Mouse (Mus musculus) olfactory bulb, adult 2 months (tissue): ENCODE measurements around the gene Prss16. TPM values are rescaled to one million over a fixed set of nuclear protein-coding genes. Genes with fewer than 3 reads are reported as not detected.
A peak's percentile ranks its signal among the peaks of the same experiment; 100 is the strongest.
"Not testable (repeated sequence)": the region's sequence is repeated elsewhere in the genome, so short reads cannot be mapped to it uniquely, and the experiment has no call there.

Experiments used
- H3K27ac ChIP-seq: fragments of 200-500 bp; 2 replicates; pipeline ENCODE4 v1.5.1; 2012; ENCODE audit warnings: low read depth, low read length; ENCODE audit not compliant: insufficient read depth
- H3K4me1 ChIP-seq: fragments of 200-500 bp; 2 replicates; pipeline ENCODE4 v1.6.1; 2012; ENCODE audit warnings: low read length; ENCODE audit not compliant: control insufficient read depth, insufficient read depth
- H3K4me3 ChIP-seq: fragments of 200-500 bp; 2 replicates; pipeline ENCODE4 v1.5.1; 2012; ENCODE audit warnings: mild to moderate bottlenecking, low read depth, low read length, moderate library complexity; ENCODE audit not compliant: insufficient read depth
- CTCF ChIP-seq: fragments of 200-500 bp; IDR thresholded peaks from 2 replicates; pipeline ENCODE4 v1.5.1; 2012; ENCODE audit warnings: low read depth, mild to moderate bottlenecking, low read length, moderate library complexity; ENCODE audit not compliant: insufficient read depth
- POLR2A ChIP-seq: fragments of 200-500 bp; IDR thresholded peaks from 2 replicates; pipeline ENCODE4 v1.6.1; 2012; ENCODE audit warnings: mild to moderate bottlenecking, low read depth, low read length, moderate library complexity; ENCODE audit not compliant: insufficient read depth
- WGBS: fragments of 180-500 bp; shearing (Covaris S2); methylation state at CpG from one replicate; pipeline ENCODE4 v1.1.7; 2018; 5-methylcytosine and 5-hydroxymethylcytosine counted together
- polyA plus RNA-seq: library from polyadenylated mRNA; stranded (reverse); fragments of >200 nt; gene quantifications from 2 replicates; pipeline ENCODE4 v1.2.4, GENCODE M21; 2012; ENCODE audit warnings: low replicate concordance; ENCODE audit not compliant: missing spikeins, insufficient read depth, insufficient read length

Prss16 gene
- polyA plus RNA-seq, 1 experiment: not detected

DNA sequence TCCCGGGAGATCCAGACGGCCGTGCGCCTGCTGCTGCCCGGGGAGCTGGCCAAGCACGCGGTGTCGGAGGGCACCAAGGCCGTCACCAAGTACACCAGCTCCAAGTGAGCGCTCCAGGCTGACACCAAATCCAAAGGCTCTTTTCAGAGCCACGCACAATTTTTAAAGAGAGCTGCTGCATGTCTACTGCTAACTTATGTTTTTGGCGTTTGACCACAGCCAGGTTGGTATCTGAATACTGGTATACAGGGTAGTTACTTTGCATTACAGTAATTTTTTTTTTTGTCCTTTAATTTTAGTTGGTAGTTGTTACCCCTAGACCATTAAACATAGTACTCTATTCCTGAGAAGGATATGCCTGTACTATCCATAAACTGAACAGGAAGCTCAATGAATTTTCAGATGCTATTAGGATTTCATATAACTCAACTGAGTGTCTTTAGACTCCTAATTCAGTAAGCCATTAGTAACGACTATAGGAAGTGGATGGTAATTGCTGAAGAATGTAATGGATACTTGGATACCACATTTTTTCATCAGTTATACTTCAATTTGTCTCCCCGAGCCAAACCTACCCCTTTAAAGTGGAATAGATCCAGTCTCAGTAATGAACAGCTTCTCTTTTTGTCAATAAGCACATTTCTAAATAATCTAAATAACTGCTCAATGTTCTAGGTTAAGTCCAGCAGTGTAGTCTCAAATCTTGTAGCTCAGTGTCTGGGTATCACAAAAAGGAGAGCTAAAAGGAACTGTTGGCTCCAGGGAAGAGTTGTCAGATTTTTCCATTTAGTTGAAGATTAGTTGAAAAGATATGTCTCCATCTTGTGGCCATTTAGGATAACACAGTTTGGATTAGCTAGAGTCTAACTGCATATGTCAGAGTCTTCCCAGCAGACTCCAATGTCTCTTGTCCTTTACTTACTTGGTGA is 34.2 kb upstream of the Prss16 start:
- no peaks in the 10 kb centered on the region; the same call in 1 of the 2 replicates for H3K4me1 ChIP-seq
- under 1% methylated on average over 14 of the region's 14 CpGs for WGBS
- no peak for TF ChIP-seq CTCF
- no peak for TF ChIP-seq POLR2A
- H3K27ac ChIP-seq: no peak overlapping the region
- H3K4me3 ChIP-seq: peak overlapping the region; percentile 71

DNA sequence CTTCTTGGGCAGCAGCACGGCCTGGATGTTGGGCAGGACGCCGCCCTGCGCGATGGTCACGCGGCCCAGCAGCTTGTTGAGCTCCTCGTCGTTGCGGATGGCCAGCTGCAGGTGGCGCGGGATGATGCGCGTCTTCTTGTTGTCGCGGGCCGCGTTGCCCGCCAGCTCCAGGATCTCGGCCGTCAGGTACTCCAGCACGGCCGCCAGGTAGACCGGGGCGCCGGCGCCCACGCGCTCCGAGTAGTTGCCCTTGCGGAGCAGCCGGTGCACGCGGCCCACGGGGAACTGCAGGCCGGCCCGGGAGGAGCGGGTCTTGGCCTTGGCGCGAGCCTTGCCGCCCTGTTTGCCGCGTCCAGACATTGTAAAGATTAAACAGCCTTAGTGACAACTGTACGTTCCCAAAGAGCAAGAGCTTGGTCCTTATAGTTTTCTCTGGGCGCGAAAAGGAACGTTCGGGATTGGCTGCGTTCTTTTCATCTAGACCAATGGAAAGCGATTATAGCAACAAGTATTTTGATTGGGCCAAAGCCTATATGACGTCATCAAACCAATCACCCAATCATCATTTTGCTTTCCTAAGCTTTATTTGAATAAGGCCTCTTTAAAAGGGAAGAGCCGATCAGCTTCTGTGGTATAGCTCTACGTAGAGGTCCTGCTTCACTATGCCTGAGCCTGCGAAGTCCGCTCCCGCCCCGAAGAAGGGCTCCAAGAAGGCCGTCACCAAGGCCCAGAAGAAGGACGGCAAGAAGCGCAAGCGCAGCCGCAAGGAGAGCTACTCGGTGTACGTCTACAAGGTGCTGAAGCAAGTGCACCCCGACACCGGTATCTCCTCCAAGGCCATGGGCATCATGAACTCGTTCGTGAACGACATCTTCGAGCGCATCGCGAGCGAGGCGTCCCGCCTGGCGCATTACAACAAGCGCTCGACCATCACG is 33.3 kb upstream of the Prss16 start, which contains the start of the genes Hist1h2ag and Hist1h2bj:
TSS of gene Hist1h2ag (minus strand) at position 377 of the 935 bp plus-strand sequence.
TSS of gene Hist1h2bj (plus strand) at position 647 of the 935 bp plus-strand sequence.
- WGBS: 1% methylated on average over 55 of the region's 80 CpGs
- H3K4me1 ChIP-seq: not testable (repeated sequence)
- H3K27ac ChIP-seq: peak within 1 kb of the TSS; percentile 47; the same call in 1 of the 2 replicates
- H3K4me3 ChIP-seq: peak within 1 kb of the TSS; percentile 71
- TF ChIP-seq POLR2A: peak; percentile 66; the same call in 1 of the 2 replicates

DNA sequence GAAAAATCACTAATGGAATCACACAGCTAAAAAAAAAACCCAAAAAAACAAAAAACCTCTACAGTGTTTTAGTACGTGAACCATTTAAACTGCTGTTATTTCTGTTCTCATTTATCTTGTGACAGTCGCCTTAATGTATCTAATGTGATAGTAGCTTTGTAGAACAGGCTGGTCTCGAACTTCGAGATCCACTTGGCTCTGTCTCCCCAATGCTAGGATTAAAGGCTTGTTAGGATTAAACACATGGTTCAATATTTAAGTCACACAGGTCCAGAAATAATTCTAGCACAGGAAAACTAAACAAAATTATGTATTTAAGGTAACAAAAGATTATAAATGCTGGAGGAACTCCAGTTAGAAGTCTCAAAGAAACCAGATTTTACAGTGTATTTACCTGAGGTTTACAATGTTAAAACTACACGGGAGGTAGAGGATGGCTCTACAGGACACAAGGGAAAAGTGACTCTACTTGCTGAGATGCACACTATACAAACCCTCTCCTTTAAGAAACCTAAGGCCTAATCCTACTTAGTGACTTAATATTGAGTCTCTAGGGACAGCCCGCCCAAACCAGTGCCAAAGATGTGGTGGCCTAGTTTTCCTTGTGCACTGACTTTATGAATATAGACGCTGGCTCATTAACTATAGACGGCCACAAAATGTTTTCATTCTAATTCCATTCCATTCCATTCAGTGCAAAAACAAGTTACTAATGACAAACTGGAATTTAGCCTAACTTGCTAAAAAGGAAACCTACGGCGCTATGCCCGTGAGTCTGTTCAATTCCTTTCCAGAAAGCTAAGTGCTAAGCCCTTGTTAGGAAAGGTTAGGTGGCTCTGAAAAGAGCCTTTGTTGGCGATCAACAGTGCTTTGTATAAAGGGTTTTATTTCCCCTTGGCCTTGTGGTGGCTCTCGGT is 32.4 kb upstream of the Prss16 start:
- TF ChIP-seq POLR2A (no peak), CTCF (no peak)
- whole genome bisulfite sequencing: 2% methylated on average over 13 of the region's 13 CpGs
- Histone ChIP-seq H3K4me1 (no peaks in the 10 kb centered on the region; the same call in 1 of the 2 replicates), H3K4me3 (peak overlapping the region; percentile 20; the same call in 1 of the 2 replicates), H3K27ac (no peak overlapping the region)

- H3K4me1 ChIP-seq: not testable (repeated sequence)
- 0% methylated on average over 24 of the region's 27 CpGs for WGBS
- peak; percentile 87 for TF ChIP-seq POLR2A
- H3K4me3 ChIP-seq: peak within 1 kb of the TSS; percentile 50
- peak within 1 kb of the TSS; percentile 42 for H3K27ac ChIP-seq
These were observed 31.6 kb upstream of the Prss16 start, which contains the start of gene Hist1h4i for GRCm38 (mm10) chr13:22041142-22041536. TSS of gene Hist1h4i (minus strand) at chr13:22041362.

- whole genome bisulfite sequencing: under 1% methylated on average over 24 of the region's 24 CpGs
These were observed 31.1 kb upstream of the Prss16 start for GRCm38 (mm10) chr13:22040464-22041141.

DNA sequence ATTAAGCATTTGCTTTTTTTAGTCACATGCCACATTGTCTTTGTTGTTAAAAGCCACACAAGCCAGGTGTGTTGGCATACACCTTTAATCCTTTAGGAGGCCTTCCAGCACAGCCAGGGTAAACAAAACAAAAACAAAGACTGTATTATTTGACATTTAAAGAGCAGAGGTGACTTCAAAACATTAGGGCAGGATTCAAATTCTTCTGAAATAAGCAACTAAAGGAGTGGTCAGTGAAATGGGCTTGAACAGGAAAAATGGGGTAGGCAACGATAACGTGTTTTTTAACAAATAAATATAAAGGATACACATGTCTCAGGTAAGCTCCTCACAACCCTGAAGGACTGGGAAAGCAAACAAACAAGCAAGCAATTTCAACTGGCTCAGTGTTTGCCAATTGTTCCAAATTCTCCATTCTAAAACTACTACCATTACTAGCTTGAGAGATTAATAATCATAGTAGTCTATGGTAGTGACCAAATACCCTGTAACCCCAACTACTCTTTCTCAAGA is 30.5 kb upstream of the Prss16 start:
- Histone ChIP-seq H3K27ac (no peak overlapping the region), H3K4me3 (no peak overlapping the region)
- no peak for TF ChIP-seq CTCF
- no peak for TF ChIP-seq POLR2A

More at GRCm38 (mm10) chr13:22040464-22041141, 31.1 kb upstream of the Prss16 start:
- Histone ChIP-seq H3K4me3 (peak overlapping the region; percentile 50), H3K4me1 (no peaks in the 10 kb centered on the region; the same call in 1 of the 2 replicates), H3K27ac (peak overlapping the region; percentile 42)
- TF ChIP-seq CTCF: no peak
- no peak for TF ChIP-seq POLR2A

DNA sequence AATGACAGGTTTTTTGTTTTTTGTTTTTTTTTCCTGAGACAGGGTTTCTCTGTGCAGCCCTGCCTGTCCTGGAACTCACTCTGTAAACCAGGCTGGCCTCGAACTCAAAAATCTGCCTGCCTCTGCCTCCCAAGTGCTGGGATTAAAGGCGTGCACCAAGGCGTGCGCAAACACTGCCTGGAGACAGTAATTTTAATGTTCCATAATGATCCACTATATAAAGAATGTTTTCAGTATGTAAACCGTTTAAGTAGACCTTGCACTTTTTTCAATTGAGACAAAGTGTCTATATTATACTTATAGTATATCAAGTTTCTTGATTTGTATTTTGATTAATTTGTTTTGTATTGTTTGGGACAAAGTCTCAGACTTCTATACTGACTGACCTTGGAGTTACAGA is 29.8 kb upstream of the Prss16 start:
- Histone ChIP-seq H3K4me1 (no peaks in the 10 kb centered on the region; the same call in 1 of the 2 replicates), H3K4me3 (no peak overlapping the region), H3K27ac (no peak overlapping the region)
- 74% methylated on average over 5 of the region's 5 CpGs for WGBS
- TF ChIP-seq POLR2A (no peak), CTCF (no peak)

More for the DNA sequence above, 30.5 kb upstream of the Prss16 start:
- no peaks in the 10 kb centered on the region; the same call in 1 of the 2 replicates for H3K4me1 ChIP-seq
- whole genome bisulfite sequencing: 14% methylated on average over 2 of the region's 2 CpGs
